Mouse (Mus musculus) midbrain, embryonic 12.5 days (tissue): ENCODE measurements at regions not wholly inside any gene's neighbourhood (a gene's known extent, or its start where the extent isn't known, plus 50 kb on each side); places are given as distances from the start of the nearest gene placed in this dataset.

Experiments
- ATAC-seq: fragments of 200-750 bp; cut with Nextera tagmentation; 2 replicates; pipeline ENCODE4 v1.8.0; 2017; ENCODE audit warnings: low read depth, moderate TSS enrichment, moderate library complexity; ENCODE audit not compliant: low FRiP score
- H3K27ac ChIP-seq: fragments of 300-500 bp; sonication (generic); replicated peaks from 2 replicates; pipeline ENCODE4 v1.5.1; 2016; ENCODE audit warnings: mild to moderate bottlenecking
- H3K27me3 ChIP-seq: fragments of 300-500 bp; sonication (generic); 2 replicates; pipeline ENCODE4 v1.6.1; 2016; ENCODE audit warnings: mild to moderate bottlenecking
- H3K36me3 ChIP-seq: fragments of 300-500 bp; sonication (generic); 2 replicates; pipeline ENCODE4 v1.6.1; 2016
- H3K4me1 ChIP-seq: fragments of 300-500 bp; sonication (generic); 2 replicates; pipeline ENCODE4 v1.6.1; 2016
- H3K4me2 ChIP-seq: fragments of 300-500 bp; sonication (generic); replicated peaks from 2 replicates; pipeline ENCODE4 v1.6.1; 2016; ENCODE audit warnings: mild to moderate bottlenecking, moderate library complexity
- H3K4me3 ChIP-seq: fragments of 300-500 bp; sonication (generic); 2 replicates; pipeline ENCODE4 v1.5.1; 2016; ENCODE audit warnings: mild to moderate bottlenecking
- H3K9ac ChIP-seq: fragments of 300-500 bp; sonication (generic); replicated peaks from 2 replicates; pipeline ENCODE4 v1.6.1; 2016; ENCODE audit warnings: mild to moderate bottlenecking, moderate library complexity
- H3K9me3 ChIP-seq: fragments of 300-500 bp; sonication (generic); 2 replicates; pipeline ENCODE4 v1.6.1; 2016; ENCODE audit warnings: mild to moderate bottlenecking
- WGBS: fragments of 180-500 bp; shearing (Covaris S2); methylation state at CpG from one replicate; pipeline ENCODE4 v1.1.7; 2016; 5-methylcytosine and 5-hydroxymethylcytosine counted together

- no peak overlapping the region for H3K27ac ChIP-seq
- no peak overlapping the region for H3K4me2 ChIP-seq
- H3K4me3 ChIP-seq, result no peak overlapping the region
- 84% methylated on average over 4 of the region's 4 CpGs for WGBS
- H3K4me1 ChIP-seq, result no peaks in the 10 kb centered on the region
- H3K9ac ChIP-seq, result no peak overlapping the region
- H3K9me3 ChIP-seq, result no peaks in the 10 kb centered on the region
- H3K36me3 ChIP-seq, result no peaks in the 10 kb centered on the region
- no peaks in the 10 kb centered on the region for H3K27me3 ChIP-seq
- ATAC-seq, result no peak
Observed at GRCm38 (mm10) chr1:119124798-119125197, 71.4 kb upstream of the Gli2 start.

GRCm38 (mm10) chr1:119124063-119124462 is 70.6 kb upstream of the Gli2 start:
- Histone ChIP-seq H3K9me3 (no peaks in the 10 kb centered on the region), H3K9ac (no peak overlapping the region), H3K4me1 (no peaks in the 10 kb centered on the region), H3K27ac (no peak overlapping the region), H3K4me3 (no peak overlapping the region), H3K27me3 (no peaks in the 10 kb centered on the region), H3K4me2 (no peak overlapping the region), H3K36me3 (no peaks in the 10 kb centered on the region)
- no peak for ATAC-seq
- WGBS, result 71% methylated on average over 2 of the region's 2 CpGs

GRCm38 (mm10) chr1:119123402-119123801 is 70.0 kb upstream of the Gli2 start:
- Histone ChIP-seq H3K27me3 (no peaks in the 10 kb centered on the region), H3K4me3 (no peak overlapping the region), H3K36me3 (no peaks in the 10 kb centered on the region), H3K4me1 (no peaks in the 10 kb centered on the region), H3K9me3 (no peaks in the 10 kb centered on the region), H3K27ac (no peak overlapping the region), H3K4me2 (no peak overlapping the region), H3K9ac (no peak overlapping the region)
- WGBS, result 29% methylated on average over 3 of the region's 3 CpGs
- ATAC-seq, result no peak

- WGBS, result 67% methylated on average over 6 of the region's 6 CpGs
- H3K27ac ChIP-seq, result no peak overlapping the region
- H3K4me3 ChIP-seq, result no peak overlapping the region
- no peak for ATAC-seq
- H3K4me2 ChIP-seq, result no peak overlapping the region
- H3K9me3 ChIP-seq, result no peaks in the 10 kb centered on the region
- H3K36me3 ChIP-seq, result no peaks in the 10 kb centered on the region
- no peaks in the 10 kb centered on the region for H3K4me1 ChIP-seq
- H3K27me3 ChIP-seq, result no peaks in the 10 kb centered on the region
- no peak overlapping the region for H3K9ac ChIP-seq
Observed at GRCm38 (mm10) chr1:119122975-119123374, 69.6 kb upstream of the Gli2 start.

GRCm38 (mm10) chr1:119119863-119120569 is 66.6 kb upstream of the Gli2 start:
- Histone ChIP-seq H3K4me1 (no peaks in the 10 kb centered on the region), H3K4me2 (no peak overlapping the region), H3K27me3 (no peaks in the 10 kb centered on the region), H3K27ac (no peak overlapping the region), H3K9ac (no peak overlapping the region), H3K4me3 (no peak overlapping the region), H3K9me3 (no peaks in the 10 kb centered on the region), H3K36me3 (no peaks in the 10 kb centered on the region)
- 40% methylated on average over 8 of the region's 8 CpGs for WGBS
- ATAC-seq, result no peak

- Histone ChIP-seq H3K4me1 (no peaks in the 10 kb centered on the region), H3K9me3 (no peaks in the 10 kb centered on the region), H3K9ac (no peak overlapping the region), H3K4me3 (no peak overlapping the region), H3K36me3 (no peaks in the 10 kb centered on the region), H3K27me3 (no peaks in the 10 kb centered on the region), H3K4me2 (no peak overlapping the region), H3K27ac (no peak overlapping the region)
- 85% methylated on average over 7 of the region's 7 CpGs for WGBS
- no peak for ATAC-seq
Observed at GRCm38 (mm10) chr1:119115106-119115674, 61.8 kb upstream of the Gli2 start.

GRCm38 (mm10) chr1:119108578-119108977 is 55.2 kb upstream of the Gli2 start:
- no peak overlapping the region for H3K27ac ChIP-seq
- H3K9ac ChIP-seq, result no peak overlapping the region
- no peak overlapping the region for H3K4me3 ChIP-seq
- no peak overlapping the region for H3K4me2 ChIP-seq
- WGBS, result 82% methylated on average over 9 of the region's 9 CpGs
- no peak for ATAC-seq
- H3K36me3 ChIP-seq, result no peaks in the 10 kb centered on the region
- no peaks in the 10 kb centered on the region for H3K4me1 ChIP-seq
- H3K27me3 ChIP-seq, result no peaks in the 10 kb centered on the region
- H3K9me3 ChIP-seq, result no peaks in the 10 kb centered on the region

- Histone ChIP-seq H3K4me2 (no peak overlapping the region), H3K27ac (peak overlapping the region; percentile 42), H3K4me1 (no peaks in the 10 kb centered on the region), H3K36me3 (no peaks in the 10 kb centered on the region), H3K4me3 (no peak overlapping the region), H3K9me3 (no peaks in the 10 kb centered on the region), H3K27me3 (no peaks in the 10 kb centered on the region), H3K9ac (no peak overlapping the region)
- peak; percentile 70 for ATAC-seq
- WGBS, result 67% methylated on average over 17 of the region's 18 CpGs
Observed at GRCm38 (mm10) chr1:119106246-119106975, 53.0 kb upstream of the Gli2 start.
